Mouse (Mus musculus) stomach, postnatal 0 days (tissue): Measurements from ENCODE around the gene Gm572. TPM values are rescaled to one million over a fixed set of nuclear protein-coding genes. Genes with fewer than 3 reads are reported as not detected.

ENCODE experiments used
- ATAC-seq: fragments of 200-750 bp; cut with Nextera tagmentation; 2 replicates; pipeline ENCODE4 v1.8.0; 2017; ENCODE audit not compliant: low FRiP score, low TSS enrichment
- DNase-seq: peaks from one replicate; pipeline ENCODE4 v3.0.0-alpha.2; 2016; ENCODE audit warnings: low spot score
- H3K27ac ChIP-seq: fragments of 300-500 bp; sonication (generic); replicated peaks from 2 replicates; pipeline ENCODE4 v1.5.1; 2014; ENCODE audit warnings: mild to moderate bottlenecking, control low read depth
- H3K27me3 ChIP-seq: fragments of 300-500 bp; sonication (generic); 2 replicates; pipeline ENCODE4 v1.6.1; 2014; ENCODE audit warnings: low read length; ENCODE audit not compliant: control insufficient read depth, insufficient read depth
- H3K36me3 ChIP-seq: fragments of 300-500 bp; sonication (generic); 2 replicates; pipeline ENCODE4 v1.6.1; 2014; ENCODE audit warnings: low read length, mixed read lengths; ENCODE audit not compliant: control insufficient read depth, insufficient read depth
- H3K4me1 ChIP-seq: fragments of 300-500 bp; sonication (generic); replicated peaks from 2 replicates; pipeline ENCODE4 v1.6.1; 2014; ENCODE audit warnings: antibody characterized with exemption; ENCODE audit not compliant: control insufficient read depth, insufficient read depth
- H3K4me2 ChIP-seq: fragments of 300-500 bp; sonication (generic); replicated peaks from 2 replicates; pipeline ENCODE4 v1.6.1; 2014; ENCODE audit warnings: low read depth, mild to moderate bottlenecking, control low read depth, moderate library complexity
- H3K4me3 ChIP-seq: fragments of 300-500 bp; sonication (generic); 2 replicates; pipeline ENCODE4 v1.5.1; 2014; ENCODE audit warnings: low read depth, low read length, control low read depth
- H3K9ac ChIP-seq: fragments of 300-500 bp; sonication (generic); 2 replicates; pipeline ENCODE4 v1.6.1; 2014; ENCODE audit warnings: mild to moderate bottlenecking, low read length, control low read depth, mixed read lengths
- H3K9me3 ChIP-seq: fragments of 300-500 bp; sonication (generic); 2 replicates; pipeline ENCODE4 v1.6.1; 2016; ENCODE audit warnings: low read length; ENCODE audit not compliant: control insufficient read depth
- CTCF ChIP-seq: IDR thresholded peaks from 2 replicates; pipeline ENCODE4 v1.5.1; 2016; ENCODE audit warnings: antibody characterized with exemption, low read depth, mild to moderate bottlenecking, moderate library complexity
- EP300 ChIP-seq: optimal IDR thresholded peaks from 2 replicates; pipeline ENCODE3; 2016; ENCODE audit warnings: antibody characterized with exemption
- whole genome bisulfite sequencing: fragments of 180-500 bp; shearing (Covaris S2); extraction: QIAGEN DNeasy Blood & Tissue Kit; methylation state at CpG from one replicate; pipeline ENCODE4 v1.1.7; 2014; 5-methylcytosine and 5-hydroxymethylcytosine counted together
- polyA plus RNA-seq: library from polyadenylated mRNA; unstranded; fragments of >200 nt; fragmentation: Nextera tagmentation; extraction: Ambion mirVana; gene quantifications from 2 replicates; pipeline ENCODE4 v1.2.1, GENCODE M21; 2015

The Gm572 gene
- polyA plus RNA-seq, 1 experiment from 2014 or later = 0.16 TPM

DNA sequence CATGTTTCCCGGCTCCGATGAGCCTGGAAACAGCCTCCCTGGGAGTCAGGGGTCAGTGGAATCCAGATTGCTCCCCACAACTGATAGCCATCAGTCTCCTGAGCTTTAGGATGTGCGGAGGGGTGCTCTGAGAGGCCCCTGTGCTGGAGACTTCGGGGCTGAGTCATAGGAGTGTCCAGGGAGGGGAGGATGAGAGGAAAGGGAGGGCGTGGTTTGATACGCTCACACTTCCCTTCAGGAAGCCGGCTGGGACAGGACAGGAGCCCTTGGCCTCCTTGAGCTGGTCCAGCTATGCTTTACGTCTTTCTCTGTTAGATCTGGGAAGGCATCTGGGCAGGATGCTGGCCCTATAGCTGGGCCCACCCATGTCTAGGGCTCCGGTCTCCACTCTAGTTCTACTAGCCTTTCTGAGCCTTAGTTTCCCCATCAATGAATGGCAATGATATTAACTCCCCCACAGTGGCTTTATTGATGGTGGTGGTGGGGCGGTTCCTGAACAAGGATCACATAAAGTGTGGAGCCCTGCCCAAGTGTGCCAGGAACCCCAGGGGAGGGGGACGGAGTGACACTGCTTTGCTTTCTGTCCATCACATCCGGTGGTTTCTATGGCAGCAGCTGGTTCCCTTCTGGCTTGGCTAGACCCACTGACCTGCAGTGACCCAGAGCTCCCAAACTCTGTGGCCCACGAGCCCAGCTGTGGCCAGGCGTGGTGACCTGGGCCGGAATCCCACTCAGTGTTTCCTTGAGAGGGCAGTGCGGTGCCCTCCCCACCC lies 33.3 kb downstream of the Gm572 start:
- WGBS = 45% methylated on average over 16 of the region's 16 CpGs
- H3K36me3 ChIP-seq = no peaks in the 10 kb centered on the region
- H3K9me3 ChIP-seq = no peaks in the 10 kb centered on the region
- no peak overlapping the region for H3K9ac ChIP-seq
- TF ChIP-seq EP300 = no peak
- no peak for TF ChIP-seq CTCF
- 0 out of 2 replicates have a peak overlapping the region, but pooled peaks have one; percentile 8 for H3K4me2 ChIP-seq
- no peak overlapping the region for H3K4me3 ChIP-seq
- peaks cover 2% of the 10 kb centered on the region; the same call in 1 of the 2 replicates for H3K4me1 ChIP-seq
- DNase-seq (no peak), ATAC-seq (peak; percentile 47; the same call in 1 of the 2 replicates)
- H3K27me3 ChIP-seq = no peaks in the 10 kb centered on the region
- peak overlapping the region; percentile 35; the same call in 1 of the 2 replicates for H3K27ac ChIP-seq

DNA sequence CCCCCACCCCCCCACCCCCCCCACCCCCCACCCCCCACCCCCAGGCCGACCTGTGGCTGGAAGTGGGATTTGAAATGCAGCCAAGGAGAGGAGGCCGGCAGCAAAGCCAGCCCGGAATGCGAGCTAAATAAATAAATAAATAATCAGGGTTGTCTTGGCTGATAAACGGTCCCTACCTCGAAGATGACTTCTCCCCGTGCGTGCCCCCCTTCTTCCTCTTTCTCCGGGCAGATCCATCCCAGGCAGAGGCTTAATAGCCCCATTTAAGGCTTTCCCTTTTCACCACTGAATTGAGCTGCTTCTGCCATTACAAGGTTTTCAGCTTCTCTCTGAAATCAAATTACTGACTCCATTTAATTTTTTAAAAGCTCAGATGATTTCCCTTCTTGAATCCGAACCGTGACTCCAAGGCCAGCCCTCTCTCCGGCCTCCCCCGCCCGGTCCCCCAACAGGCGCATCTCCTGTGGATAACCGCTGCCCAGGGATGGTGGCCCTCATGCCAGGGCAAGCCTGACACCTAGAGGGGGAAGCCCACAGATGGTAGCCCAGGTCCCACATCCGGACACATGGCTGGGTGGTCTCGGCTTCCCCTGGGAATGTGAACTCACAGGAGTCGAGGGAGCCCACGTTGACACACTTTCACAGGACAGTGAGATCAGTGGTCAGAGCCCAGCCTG lies 34.0 kb downstream of the Gm572 start:
- Histone ChIP-seq H3K9me3 (no peaks in the 10 kb centered on the region), H3K4me3 (no peak overlapping the region), H3K9ac (no peak overlapping the region), H3K36me3 (no peaks in the 10 kb centered on the region), H3K27me3 (no peaks in the 10 kb centered on the region), H3K4me2 (no peak overlapping the region), H3K27ac (no peak overlapping the region), H3K4me1 (peaks cover 2% of the 10 kb centered on the region; the same call in 1 of the 2 replicates)
- no peak for ATAC-seq
- TF ChIP-seq EP300 (no peak), CTCF (peak; percentile 33)
- no peak for DNase-seq
- 44% methylated on average over 20 of the region's 20 CpGs for WGBS

DNA sequence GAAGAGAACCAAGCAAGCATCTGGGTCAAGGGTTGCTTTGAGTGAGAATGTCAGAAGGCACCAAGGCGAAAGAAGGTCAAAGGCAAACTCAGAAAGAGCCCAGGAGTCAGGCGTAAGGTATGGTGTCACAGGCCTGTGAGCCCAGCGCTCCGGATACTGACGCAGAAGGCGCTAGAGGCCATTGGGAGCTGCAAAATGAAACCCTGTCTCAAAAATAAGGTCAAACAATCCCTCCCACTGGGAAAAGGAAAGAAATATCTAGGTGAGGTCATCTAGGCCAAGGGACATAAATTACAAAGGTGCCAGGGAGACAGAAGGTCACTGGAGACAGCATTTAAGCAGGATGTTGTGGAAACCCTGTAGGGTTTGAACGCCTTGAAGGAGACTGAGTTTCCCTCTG lies 35.0 kb downstream of the Gm572 start:
- DNase-seq = no peak
- Histone ChIP-seq H3K36me3 (no peaks in the 10 kb centered on the region), H3K4me2 (no peak overlapping the region), H3K27ac (no peak overlapping the region), H3K9me3 (no peaks in the 10 kb centered on the region), H3K4me1 (peaks cover 2% of the 10 kb centered on the region; the same call in 1 of the 2 replicates), H3K9ac (no peak overlapping the region), H3K4me3 (no peak overlapping the region), H3K27me3 (no peaks in the 10 kb centered on the region)
- 87% methylated on average over 7 of the region's 7 CpGs for WGBS
- no peak for ATAC-seq
- TF ChIP-seq CTCF (no peak), EP300 (no peak)

DNA sequence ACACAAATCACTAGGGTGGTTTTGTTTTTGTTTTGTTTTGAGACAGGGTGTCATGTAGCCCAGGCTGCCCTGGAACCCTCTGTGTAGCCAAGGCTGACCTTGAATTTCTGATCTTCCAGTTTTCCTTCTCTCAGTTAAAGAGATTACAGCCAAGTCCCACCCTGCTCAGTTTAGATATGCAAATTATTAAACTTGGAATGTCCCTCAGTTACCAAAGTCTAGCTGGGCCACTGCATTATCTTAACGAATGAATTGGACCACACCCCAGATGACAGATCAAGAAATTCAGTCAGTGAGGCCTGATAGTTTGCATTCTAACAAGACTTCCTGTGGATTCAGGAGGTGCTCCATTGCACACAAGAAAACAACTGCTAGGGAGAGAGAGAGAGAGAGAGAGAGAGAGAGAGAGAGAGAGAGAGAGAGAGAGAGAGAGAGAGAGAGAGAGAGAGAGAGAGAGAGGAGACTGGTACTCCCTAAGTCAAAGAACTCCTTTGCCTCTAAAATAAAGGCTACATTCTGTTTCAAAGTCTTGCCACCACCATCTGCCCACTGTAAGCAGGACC lies 37.5 kb downstream of the Gm572 start:
- no peaks in the 10 kb centered on the region for H3K27me3 ChIP-seq
- no peak overlapping the region for H3K9ac ChIP-seq
- H3K4me3 ChIP-seq = no peak overlapping the region
- TF ChIP-seq EP300 (no peak), CTCF (no peak)
- H3K9me3 ChIP-seq = no peaks in the 10 kb centered on the region
- ATAC-seq (no peak), DNase-seq (no peak)
- H3K36me3 ChIP-seq = no peaks in the 10 kb centered on the region
- 27% methylated on average over 1 of the region's 1 CpGs for WGBS
- H3K27ac ChIP-seq = no peak overlapping the region
- no peak overlapping the region for H3K4me2 ChIP-seq
- peaks cover 2% of the 10 kb centered on the region; the same call in 1 of the 2 replicates for H3K4me1 ChIP-seq

DNA sequence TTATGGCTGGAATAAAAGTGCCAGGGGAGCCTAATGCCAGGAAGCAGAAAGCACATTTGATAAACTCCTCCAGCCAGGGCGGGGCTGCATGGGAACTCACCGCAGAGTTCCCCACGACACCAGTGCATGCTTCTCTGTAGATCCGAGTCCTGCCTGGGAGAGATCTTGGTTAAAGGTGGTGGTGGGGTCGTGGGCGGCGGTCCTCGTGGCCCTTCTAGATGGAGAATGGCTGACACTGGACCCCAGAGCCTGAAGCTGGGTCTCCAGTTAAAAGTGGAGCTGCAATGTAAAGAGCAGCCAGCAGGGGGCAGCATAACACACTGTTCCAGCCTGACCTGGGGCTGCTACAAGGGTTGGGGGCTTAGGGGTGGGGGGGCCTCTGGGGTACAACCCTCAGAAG lies 38.3 kb downstream of the Gm572 start:
- DNase-seq (peak; percentile 72), ATAC-seq (peak; percentile 28; the same call in 1 of the 2 replicates)
- Histone ChIP-seq H3K36me3 (no peaks in the 10 kb centered on the region), H3K9me3 (no peaks in the 10 kb centered on the region), H3K27ac (no peak overlapping the region), H3K4me2 (peak overlapping the region; percentile 44), H3K4me3 (no peak overlapping the region), H3K9ac (no peak overlapping the region), H3K4me1 (no peaks in the 10 kb centered on the region; the same call in 1 of the 2 replicates), H3K27me3 (no peaks in the 10 kb centered on the region)
- TF ChIP-seq EP300 (no peak), CTCF (peak; percentile 84)
- WGBS = 10% methylated on average over 8 of the region's 8 CpGs

DNA sequence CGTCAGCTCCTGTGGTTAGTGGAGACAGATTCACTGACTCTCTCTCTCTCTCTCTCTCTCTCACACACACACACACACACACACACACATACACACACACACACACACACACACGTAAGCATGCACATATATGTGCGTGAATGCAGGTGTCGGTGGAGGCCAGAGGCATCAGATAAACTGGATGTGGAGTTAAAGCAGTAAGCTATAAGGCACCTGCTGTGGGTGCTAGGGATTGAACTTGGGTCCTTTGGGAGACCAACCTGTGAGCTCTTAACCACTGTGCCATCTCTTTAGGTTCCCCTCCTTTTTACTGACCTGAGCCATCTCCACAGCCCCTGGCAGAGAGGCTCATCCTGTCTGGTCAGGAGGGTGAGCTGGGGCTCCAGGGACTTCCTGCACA lies 39.8 kb downstream of the Gm572 start:
- Histone ChIP-seq H3K4me2 (no peak overlapping the region), H3K27ac (no peak overlapping the region), H3K36me3 (no peaks in the 10 kb centered on the region), H3K9ac (no peak overlapping the region), H3K4me1 (no peaks in the 10 kb centered on the region), H3K4me3 (no peak overlapping the region), H3K9me3 (no peaks in the 10 kb centered on the region), H3K27me3 (no peaks in the 10 kb centered on the region)
- ATAC-seq (no peak), DNase-seq (no peak)
- no peak for TF ChIP-seq EP300
- TF ChIP-seq CTCF = no peak
- 88% methylated on average over 4 of the region's 4 CpGs for WGBS
